ENCODE assay signal across 10 mouse cellular contexts in the genomic region with DNA sequence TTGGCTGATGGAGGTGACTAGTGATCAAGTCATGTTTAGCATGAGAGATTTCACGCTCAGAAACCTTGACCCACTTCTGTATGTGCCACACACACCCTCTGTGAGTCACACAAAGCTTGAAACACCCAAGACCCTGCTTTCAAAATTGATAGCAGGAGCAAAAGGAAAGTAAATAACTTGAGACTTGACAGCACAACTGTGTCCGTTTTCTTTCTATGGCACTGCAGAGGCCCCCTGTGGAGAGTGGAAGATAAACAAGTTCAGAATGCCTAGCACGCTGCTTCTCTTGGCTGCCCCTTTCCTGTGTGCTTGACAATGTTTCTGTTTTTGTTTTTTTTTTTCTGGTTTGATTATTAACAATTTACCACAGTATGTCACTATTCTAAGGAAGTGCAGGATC. TPM values are rescaled to one million over a fixed set of nuclear protein-coding genes. Genes with fewer than 3 reads are reported as not detected.
DNase-seq lines count a peak whose midpoint lies in the region; ATAC-seq and TF ChIP-seq lines count a peak whose summit lies in the region.
"Had no signal": no experiment of that assay in that cellular context is flagged by ENCODE, and none has a peak within 500 bp of the region (broad histone marks: within the 10 kb centered on the region; RNA-seq: fewer than 3 reads in every experiment).

No protein-coding gene starts in this region.

- TF ChIP-seq CTCF in spleen, adult 2 months (IDR thresholded peaks at IDR 0.05; ENCODE audit: extremely low read depth, insufficient read depth, insufficient read length, insufficient replicate concordance): peak; percentile 45; the same call in 1 of the 2 replicates

- no peaks in the 10 kb centered on the region for H3K9me3 ChIP-seq in liver, embryonic 15.5 days (replicated peaks)
- no peaks in the 10 kb centered on the region for H3K9me3 ChIP-seq in hindbrain, embryonic 12.5 days (replicated peaks)
- no peaks in the 10 kb centered on the region for H3K9me3 ChIP-seq in hindbrain, embryonic 10.5 days

- no peak for ATAC-seq in liver, embryonic 15.5 days (ENCODE audit: insufficient read depth)
- no peak for ATAC-seq in hindbrain, embryonic 12.5 days (ENCODE audit: low FRiP score)

- no peaks in the 10 kb centered on the region for H3K27me3 ChIP-seq in spleen, adult 2 months (ENCODE audit: control insufficient read depth, insufficient read depth, low read length)
- H3K27me3 ChIP-seq in liver, embryonic 15.5 days: no peaks in the 10 kb centered on the region
- no peaks in the 10 kb centered on the region for H3K27me3 ChIP-seq in hindbrain, embryonic 12.5 days
- H3K27me3 ChIP-seq in hindbrain, embryonic 10.5 days (ENCODE audit: insufficient read depth, poor library complexity, severe bottlenecking): no peaks in the 10 kb centered on the region

- no peak for TF ChIP-seq POLR2A in spleen, adult 2 months (IDR thresholded peaks at IDR 0.05; ENCODE audit: low read depth, low read length)

- 3% methylated on average over 3 of the region's 3 CpGs for WGBS in spleen, adult 2 months
- 3% methylated on average over 3 of the region's 3 CpGs for WGBS in liver, embryonic 15.5 days (ENCODE audit: insufficient replicate concordance)
- WGBS in hindbrain, embryonic 12.5 days: 41% methylated on average over 3 of the region's 3 CpGs
- 47% methylated on average over 3 of the region's 3 CpGs for WGBS in hindbrain, embryonic 10.5 days

- H3K4me2 ChIP-seq in liver, embryonic 15.5 days: peak overlapping the region; percentile 8; the same call in 1 of the 2 replicates
- H3K4me2 ChIP-seq in hindbrain, embryonic 12.5 days (replicated peaks): no peak overlapping the region

- peak; percentile 41 for DNase-seq in adrenal gland, postnatal 14 days
- no peak for DNase-seq in adrenal gland, adult 18-20 months (ENCODE audit: low spot score in 2 of 2)
- peak; percentile 50 to 55 for DNase-seq in spleen, adult 2 months (ENCODE audit: low read depth in 1 of 2, low spot score in 2 of 2)
- no peak for DNase-seq in spleen, postnatal 14 days (ENCODE audit: low spot score in 2 of 2)
- DNase-seq in thymus, postnatal 36 days: peak; percentile 51 to 55
- DNase-seq in hindbrain, embryonic 10.5 days (ENCODE audit: low spot score): no peak
- DNase-seq: layer of hippocampus, adult 9-11 months had no signal

- H3K36me3 ChIP-seq in spleen, adult 2 months (ENCODE audit: control insufficient read depth, insufficient read depth, low read length): no peaks in the 10 kb centered on the region
- no peaks in the 10 kb centered on the region for H3K36me3 ChIP-seq in liver, embryonic 15.5 days (replicated peaks)
- no peaks in the 10 kb centered on the region for H3K36me3 ChIP-seq in hindbrain, embryonic 12.5 days
- no peaks in the 10 kb centered on the region for H3K36me3 ChIP-seq in hindbrain, embryonic 10.5 days

- no peak overlapping the region for H3K4me3 ChIP-seq in spleen, adult 2 months (ENCODE audit: extremely low read depth, insufficient read depth, insufficient read length)
- no peak overlapping the region for H3K4me3 ChIP-seq in liver, embryonic 15.5 days (replicated peaks)
- no peak overlapping the region for H3K4me3 ChIP-seq in hindbrain, embryonic 12.5 days
- no peak overlapping the region for H3K4me3 ChIP-seq in hindbrain, embryonic 10.5 days

- no peak overlapping the region for H3K9ac ChIP-seq in liver, embryonic 15.5 days
- H3K9ac ChIP-seq in hindbrain, embryonic 12.5 days: no peak overlapping the region

- H3K4me1 ChIP-seq in spleen, adult 2 months (ENCODE audit: control insufficient read depth, insufficient read depth, insufficient read length): peaks cover 36% of the 10 kb centered on the region
- H3K4me1 ChIP-seq in liver, embryonic 15.5 days (replicated peaks): peaks cover 85% of the 10 kb centered on the region
- peaks cover 4% of the 10 kb centered on the region for H3K4me1 ChIP-seq in hindbrain, embryonic 12.5 days
- peaks cover 8% of the 10 kb centered on the region for H3K4me1 ChIP-seq in hindbrain, embryonic 10.5 days (replicated peaks)

- peak overlapping the region; percentile 67 for H3K27ac ChIP-seq in spleen, adult 2 months (ENCODE audit: insufficient read depth, low read length)
- H3K27ac ChIP-seq in liver, embryonic 15.5 days (replicated peaks): peak overlapping the region; percentile 81
- no peak overlapping the region for H3K27ac ChIP-seq in hindbrain, embryonic 12.5 days
- no peak overlapping the region for H3K27ac ChIP-seq in hindbrain, embryonic 10.5 days

RNA-seq across cellular contexts. Expression of gene Ifi47, which starts 8.5 kb away (rescaled TPM):
- total RNA-seq in adrenal gland, postnatal 14 days (2021): 5.1 and 8.9 TPM in 2 replicates
- 1 to 10 TPM; 7.3 to 9.4 TPM for total RNA-seq in adrenal gland, adult 18-20 months (2021)
- polyA plus RNA-seq in spleen, adult 2 months (2012; rRNA removed): 16.8 and 16.9 TPM in 2 replicates
- 7.0 and 7.1 TPM in 2 replicates for polyA plus RNA-seq in liver, embryonic 15.5 days (2015; fragmentation: Nextera tagmentation; extraction: Ambion mirVana)
- 0.46 and 0.66 TPM in 2 replicates for polyA plus RNA-seq in hindbrain, embryonic 12.5 days (2016; fragmentation: Nextera tagmentation; extraction: Ambion mirVana)
- polyA plus RNA-seq in hindbrain, embryonic 10.5 days (2016; fragmentation: Nextera tagmentation; extraction: Ambion mirVana): 0.39 and 0.73 TPM in 2 replicates

RNA-seq across cellular contexts. Expression of gene Tgtp2, which starts 20.9 kb away (rescaled TPM):
- 0.44 and 3.5 TPM in 2 replicates for total RNA-seq in adrenal gland, postnatal 14 days (2021)
- 10 to 100 TPM in 1 of 2 experiments, 1 to 10 TPM in 1; 4.3 to 18.2 TPM for total RNA-seq in adrenal gland, adult 18-20 months (2021)
- polyA plus RNA-seq in spleen, adult 2 months (2012; rRNA removed): 7.1 and 19.6 TPM in 2 replicates
- 0.86 and 1.1 TPM in 2 replicates for polyA plus RNA-seq in liver, embryonic 15.5 days (2015; fragmentation: Nextera tagmentation; extraction: Ambion mirVana)
- polyA plus RNA-seq in hindbrain, embryonic 12.5 days (2016; fragmentation: Nextera tagmentation; extraction: Ambion mirVana): not detected in 2 replicates
- not detected in 2 replicates for polyA plus RNA-seq in hindbrain, embryonic 10.5 days (2016; fragmentation: Nextera tagmentation; extraction: Ambion mirVana)
- polyA plus RNA-seq: neural tube, embryonic 11.5 days had no signal

RNA-seq across cellular contexts. Expression of gene Olfr1396, which starts 29.8 kb away (rescaled TPM):
- total RNA-seq in adrenal gland, postnatal 14 days (2021): 0.53 and 0.67 TPM in 2 replicates
- total RNA-seq in adrenal gland, adult 18-20 months (2021): 1 to 10 TPM; 1.2 to 4.1 TPM
- 0.05 and 0.41 TPM in 2 replicates for polyA plus RNA-seq in spleen, adult 2 months (2012; rRNA removed)
- polyA plus RNA-seq in liver, embryonic 15.5 days (2015; fragmentation: Nextera tagmentation; extraction: Ambion mirVana): not detected in 2 replicates
- polyA plus RNA-seq in hindbrain, embryonic 12.5 days (2016; fragmentation: Nextera tagmentation; extraction: Ambion mirVana): not detected in 2 replicates
- polyA plus RNA-seq in hindbrain, embryonic 10.5 days (2016; fragmentation: Nextera tagmentation; extraction: Ambion mirVana): not detected in 2 replicates
- polyA plus RNA-seq: neural tube, embryonic 11.5 days had no signal

RNA-seq across cellular contexts. Expression of gene 9930111J21Rik2, which starts 33.8 kb away (rescaled TPM):
- total RNA-seq in adrenal gland, postnatal 14 days (2021): 3.4 and 9.1 TPM in 2 replicates
- 1 to 10 TPM; 3.2 to 6.1 TPM for total RNA-seq in adrenal gland, adult 18-20 months (2021)
- polyA plus RNA-seq in spleen, adult 2 months (2012; rRNA removed): 10.8 and 11.0 TPM in 2 replicates
- 1.2 and 1.6 TPM in 2 replicates for polyA plus RNA-seq in liver, embryonic 15.5 days (2015; fragmentation: Nextera tagmentation; extraction: Ambion mirVana)
- polyA plus RNA-seq in hindbrain, embryonic 12.5 days (2016; fragmentation: Nextera tagmentation; extraction: Ambion mirVana): 0.22 and 0.57 TPM in 2 replicates
- 0.09 and 0.17 TPM in 2 replicates for polyA plus RNA-seq in hindbrain, embryonic 10.5 days (2016; fragmentation: Nextera tagmentation; extraction: Ambion mirVana)

RNA-seq across cellular contexts. Expression of gene Olfr1395, which starts 57.2 kb away (rescaled TPM):
- total RNA-seq in adrenal gland, postnatal 14 days (2021): not detected in 2 replicates
- total RNA-seq in adrenal gland, adult 18-20 months (2021): not detected
- polyA plus RNA-seq in spleen, adult 2 months (2012; rRNA removed): not detected in 2 replicates
- not detected in 2 replicates for polyA plus RNA-seq in liver, embryonic 15.5 days (2015; fragmentation: Nextera tagmentation; extraction: Ambion mirVana)
- not detected in 2 replicates for polyA plus RNA-seq in hindbrain, embryonic 12.5 days (2016; fragmentation: Nextera tagmentation; extraction: Ambion mirVana)
- not detected in 2 replicates for polyA plus RNA-seq in hindbrain, embryonic 10.5 days (2016; fragmentation: Nextera tagmentation; extraction: Ambion mirVana)
- polyA plus RNA-seq: neural tube, embryonic 11.5 days had no signal

Comparison
In these comparisons a context has a peak if more than half of its experiments do, and no peak if none do; other contexts are left out.
1. DNase-seq: peak in adrenal gland, postnatal 14 days (single experiment), spleen, adult 2 months (2 of 2) and thymus, postnatal 36 days (2 of 2); none in adrenal gland, adult 18-20 months (0 of 2), spleen, postnatal 14 days (0 of 2) and hindbrain, embryonic 10.5 days (single experiment).
2. H3K27ac ChIP-seq: peak in spleen, adult 2 months (single experiment) and liver, embryonic 15.5 days (single experiment); none in hindbrain, embryonic 12.5 days (single experiment) and hindbrain, embryonic 10.5 days (single experiment).